Mouse (Mus musculus): ENCODE results near the gene Hagh. TPM values are rescaled to one million over a fixed set of nuclear protein-coding genes. Genes with fewer than 3 reads are reported as not detected.

The Hagh gene
- polyA plus RNA-seq, 1 experiment from 2014 or later, result 28.5 TPM

DNA sequence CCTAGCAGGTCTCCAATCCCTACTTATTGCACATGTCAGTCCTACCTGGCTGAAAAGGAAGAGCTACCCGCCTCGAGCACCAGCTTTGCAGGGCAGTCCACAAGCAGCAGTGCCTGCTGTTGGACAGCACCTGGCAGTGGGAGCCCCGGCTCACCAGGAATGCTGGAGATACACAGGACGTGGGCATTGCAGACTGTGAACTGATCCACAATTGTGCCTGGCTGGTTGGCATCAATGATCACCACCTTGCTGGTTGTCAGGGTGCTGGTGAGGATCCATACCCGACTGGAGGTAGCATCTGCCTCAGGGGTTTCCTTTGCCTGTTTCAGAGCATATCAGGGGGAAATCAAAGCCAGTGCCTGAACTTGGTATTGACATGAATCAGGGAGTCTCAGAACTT lies 62.2 kb downstream of the Hagh start:
- Histone ChIP-seq H3K4me1 (peaks cover 12% of the 10 kb centered on the region), H3K36me3 (peaks cover 100% of the 10 kb centered on the region), H3K4me3 (no peak overlapping the region), H3K9me3 (replicated peaks) (no peaks in the 10 kb centered on the region), H3K27me3 (ENCODE audit: low read depth, poor library complexity, severe bottlenecking) (no peaks in the 10 kb centered on the region), H3K27ac (replicated peaks) (no peak overlapping the region)
- WGBS, result 95% methylated on average over 5 of the region's 5 CpGs
- no peak for DNase-seq (ENCODE audit: low spot score)

DNA sequence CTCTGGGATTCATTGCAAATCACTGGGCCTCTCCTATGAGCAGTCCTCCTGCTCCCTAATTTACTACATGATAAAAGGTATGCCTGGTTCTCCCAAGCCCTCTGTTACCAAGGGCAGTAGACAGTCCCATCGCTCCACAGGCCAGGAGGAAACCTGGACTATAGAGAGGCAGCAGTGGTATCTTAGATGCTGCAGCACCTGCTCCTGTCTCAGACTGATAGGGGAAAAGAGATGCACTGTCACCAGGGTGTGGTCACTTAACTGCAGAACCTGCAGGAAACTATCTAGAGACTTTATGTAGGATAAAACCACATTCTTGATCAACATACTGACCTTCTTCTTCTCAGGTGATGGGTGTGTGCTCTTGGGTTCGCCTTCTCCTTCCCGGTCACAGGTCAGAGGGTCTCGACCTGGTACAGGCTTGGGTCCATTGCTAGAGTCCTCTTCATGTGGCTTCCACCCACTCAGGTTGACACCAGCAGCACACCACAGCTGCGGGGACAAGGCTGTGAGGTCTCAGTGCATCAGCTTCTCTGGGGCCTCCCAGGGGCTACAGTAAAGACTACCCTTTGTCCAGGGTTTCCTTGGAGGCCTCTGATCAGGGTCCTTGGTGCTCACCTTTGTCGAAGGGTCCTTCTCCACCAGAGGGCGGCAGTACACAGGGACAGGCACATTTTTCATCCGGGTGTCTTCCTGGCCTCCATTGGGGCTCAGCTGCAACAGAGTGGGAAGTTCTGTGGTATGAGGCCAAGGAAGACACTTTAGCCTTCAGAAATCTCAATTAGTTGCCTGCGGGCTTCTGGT lies 62.9 kb downstream of the Hagh start:
- H3K27me3 ChIP-seq (ENCODE audit: low read depth, poor library complexity, severe bottlenecking), result no peaks in the 10 kb centered on the region
- 70% methylated on average over 9 of the region's 9 CpGs for WGBS
- DNase-seq (ENCODE audit: low spot score), result no peak
- peaks cover 100% of the 10 kb centered on the region for H3K36me3 ChIP-seq
- peaks cover 4% of the 10 kb centered on the region for H3K4me1 ChIP-seq
- H3K27ac ChIP-seq (replicated peaks), result no peak overlapping the region
- 0 out of 2 replicates have a peak overlapping the region, but pooled peaks have one; percentile 4 for H3K4me3 ChIP-seq
- H3K9me3 ChIP-seq (replicated peaks), result no peaks in the 10 kb centered on the region

DNA sequence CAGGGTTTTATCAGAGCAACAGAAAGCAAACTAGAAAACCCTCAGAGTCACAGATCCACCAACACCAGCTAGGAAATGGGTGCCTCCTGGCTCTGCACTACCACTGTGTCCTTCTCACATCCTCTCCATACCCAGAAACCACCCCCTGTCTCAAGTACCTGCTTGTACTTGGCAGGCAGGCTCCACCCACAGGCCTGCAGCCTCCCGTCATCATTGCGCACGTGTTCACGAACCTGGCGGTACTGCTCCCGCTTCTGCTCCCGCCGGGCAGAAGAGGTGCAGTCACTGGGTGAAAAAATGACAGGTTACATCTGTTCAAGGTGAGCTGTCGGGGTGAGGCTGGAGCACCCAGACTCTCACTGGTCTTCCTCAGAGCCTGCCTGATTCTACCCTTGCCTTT lies 63.8 kb downstream of the Hagh start:
- H3K36me3 ChIP-seq, result peaks cover 100% of the 10 kb centered on the region
- 93% methylated on average over 9 of the region's 9 CpGs for WGBS
- H3K4me3 ChIP-seq, result no peak overlapping the region
- no peak for DNase-seq (ENCODE audit: low spot score)
- no peak overlapping the region for H3K27ac ChIP-seq (replicated peaks)
- H3K27me3 ChIP-seq (ENCODE audit: low read depth, poor library complexity, severe bottlenecking), result no peaks in the 10 kb centered on the region
- H3K4me1 ChIP-seq, result no peaks in the 10 kb centered on the region
- no peaks in the 10 kb centered on the region for H3K9me3 ChIP-seq (replicated peaks)

GRCm38 (mm10) chr17:24907591-24907990 lies 67.6 kb downstream of the Hagh start:
- H3K36me3 ChIP-seq, result peaks cover 100% of the 10 kb centered on the region
- no peaks in the 10 kb centered on the region for H3K4me1 ChIP-seq
- no peaks in the 10 kb centered on the region for H3K27me3 ChIP-seq (ENCODE audit: low read depth, poor library complexity, severe bottlenecking)
- H3K4me3 ChIP-seq, result no peak overlapping the region
- H3K9me3 ChIP-seq (replicated peaks), result no peaks in the 10 kb centered on the region
- no peak for DNase-seq (ENCODE audit: low spot score)
- H3K27ac ChIP-seq (replicated peaks), result no peak overlapping the region
- WGBS, result 96% methylated on average over 2 of the region's 2 CpGs

DNA sequence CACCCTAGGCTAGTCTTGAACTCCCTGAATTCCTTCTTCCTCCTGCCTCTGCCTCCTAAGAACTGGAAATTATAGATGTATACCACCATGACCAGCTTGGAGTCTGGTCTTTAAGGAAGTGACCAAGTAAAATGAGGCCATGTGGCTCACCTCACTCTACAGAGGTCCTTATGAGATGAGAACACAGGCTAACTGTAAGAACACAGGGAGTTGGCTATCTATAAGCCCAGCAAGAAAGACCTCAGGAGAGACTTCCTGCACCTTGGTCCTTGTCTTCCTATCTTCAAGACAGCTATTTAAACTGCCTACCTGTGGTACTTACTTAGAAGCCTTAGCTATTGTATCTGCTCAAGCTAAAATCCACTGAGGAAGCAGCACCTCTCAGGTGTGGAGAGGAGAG lies 74.0 kb downstream of the Hagh start:
- Histone ChIP-seq H3K4me3 (no peak overlapping the region), H3K36me3 (peaks cover 99% of the 10 kb centered on the region), H3K27me3 (ENCODE audit: low read depth, poor library complexity, severe bottlenecking) (no peaks in the 10 kb centered on the region), H3K4me1 (no peaks in the 10 kb centered on the region), H3K9me3 (replicated peaks) (no peaks in the 10 kb centered on the region), H3K27ac (replicated peaks) (no peak overlapping the region)
- no peak for DNase-seq (ENCODE audit: low spot score)

Other genes starting within 250 kb of the Hagh start
- 62.7 and 79.2 TPM in 2 replicates for gene Tsc2, start 207.5 kb upstream of the Hagh start, polyA plus RNA-seq (2016; fragmentation: Nextera tagmentation; extraction: Ambion mirVana)
- gene Nthl1, start 207.5 kb upstream of the Hagh start, polyA plus RNA-seq (2016; fragmentation: Nextera tagmentation; extraction: Ambion mirVana), result 25.2 and 25.3 TPM in 2 replicates
- gene Slc9a3r2, start 189.8 kb upstream of the Hagh start, polyA plus RNA-seq (2016; fragmentation: Nextera tagmentation; extraction: Ambion mirVana), result 30.2 and 33.2 TPM in 2 replicates
- gene Npw, start 181.7 kb upstream of the Hagh start, polyA plus RNA-seq (2016; fragmentation: Nextera tagmentation; extraction: Ambion mirVana), result not detected in 2 replicates
- gene Zfp598, start 170.5 kb upstream of the Hagh start, polyA plus RNA-seq (2016; fragmentation: Nextera tagmentation; extraction: Ambion mirVana), result 21.7 and 24.3 TPM in 2 replicates
- 10.3 and 16.1 TPM in 2 replicates for gene Syngr3, start 150.2 kb upstream of the Hagh start, polyA plus RNA-seq (2016; fragmentation: Nextera tagmentation; extraction: Ambion mirVana)
- 52.3 and 58.5 TPM in 2 replicates for gene Gfer, start 144.0 kb upstream of the Hagh start, polyA plus RNA-seq (2016; fragmentation: Nextera tagmentation; extraction: Ambion mirVana)
- 1.0 and 1.5 TPM in 2 replicates for gene Noxo1, start 143.9 kb upstream of the Hagh start, polyA plus RNA-seq (2016; fragmentation: Nextera tagmentation; extraction: Ambion mirVana)
- 141 and 144 TPM in 2 replicates for gene Tbl3, start 132.5 kb upstream of the Hagh start, polyA plus RNA-seq (2016; fragmentation: Nextera tagmentation; extraction: Ambion mirVana)
- gene Rnf151, start 122.1 kb upstream of the Hagh start, polyA plus RNA-seq (2016; fragmentation: Nextera tagmentation; extraction: Ambion mirVana), result 0.26 and 0.51 TPM in 2 replicates
- gene Rps2, start 122.0 kb upstream of the Hagh start, polyA plus RNA-seq (2016; fragmentation: Nextera tagmentation; extraction: Ambion mirVana), result 1,457 and 1,841 TPM in 2 replicates
- 206 and 214 TPM in 2 replicates for gene Ndufb10, start 115.7 kb upstream of the Hagh start, polyA plus RNA-seq (2016; fragmentation: Nextera tagmentation; extraction: Ambion mirVana)
- not detected in 2 replicates for gene Rpl3l, start 112.3 kb upstream of the Hagh start, polyA plus RNA-seq (2016; fragmentation: Nextera tagmentation; extraction: Ambion mirVana)
- gene Msrb1, start 103.5 kb upstream of the Hagh start, polyA plus RNA-seq (2016; fragmentation: Nextera tagmentation; extraction: Ambion mirVana), result 19.2 and 20.5 TPM in 2 replicates
- 0.43 and 0.51 TPM in 2 replicates for gene Hs3st6, start 87.2 kb upstream of the Hagh start, polyA plus RNA-seq (2016; fragmentation: Nextera tagmentation; extraction: Ambion mirVana)
- gene Meiob, start 35.9 kb upstream of the Hagh start, polyA plus RNA-seq (2016; fragmentation: Nextera tagmentation; extraction: Ambion mirVana), result 0.06 TPM in 1 of 2 replicates, not detected in the other
- gene Fahd1, start 10.2 kb downstream of the Hagh start, polyA plus RNA-seq (2016; fragmentation: Nextera tagmentation; extraction: Ambion mirVana), result 18.4 and 19.6 TPM in 2 replicates
- gene Igfals, start 25.9 kb downstream of the Hagh start, polyA plus RNA-seq (2016; fragmentation: Nextera tagmentation; extraction: Ambion mirVana), result 0.31 TPM in 1 of 2 replicates, not detected in the other
- gene Nubp2, start 46.2 kb downstream of the Hagh start, polyA plus RNA-seq (2016; fragmentation: Nextera tagmentation; extraction: Ambion mirVana), result 85.5 and 87.0 TPM in 2 replicates
- gene Spsb3, start 46.5 kb downstream of the Hagh start, polyA plus RNA-seq (2016; fragmentation: Nextera tagmentation; extraction: Ambion mirVana), result 46.6 and 50.4 TPM in 2 replicates
- gene Eme2, start 54.9 kb downstream of the Hagh start, polyA plus RNA-seq (2016; fragmentation: Nextera tagmentation; extraction: Ambion mirVana), result 28.9 and 33.9 TPM in 2 replicates
- gene Mrps34, start 55.0 kb downstream of the Hagh start, polyA plus RNA-seq (2016; fragmentation: Nextera tagmentation; extraction: Ambion mirVana), result 94.7 and 98.1 TPM in 2 replicates
- 46.2 and 47.0 TPM in 2 replicates for gene Nme3, start 56.4 kb downstream of the Hagh start, polyA plus RNA-seq (2016; fragmentation: Nextera tagmentation; extraction: Ambion mirVana)
- gene Mapk8ip3, start 96.8 kb downstream of the Hagh start, polyA plus RNA-seq (2016; fragmentation: Nextera tagmentation; extraction: Ambion mirVana), result 40.1 and 53.9 TPM in 2 replicates
- gene Jpt2, start 120.5 kb downstream of the Hagh start, polyA plus RNA-seq (2016; fragmentation: Nextera tagmentation; extraction: Ambion mirVana), result 442 and 466 TPM in 2 replicates
- 6.8 and 8.5 TPM in 2 replicates for gene Cramp1l, start 175.6 kb downstream of the Hagh start, polyA plus RNA-seq (2016; fragmentation: Nextera tagmentation; extraction: Ambion mirVana)
- gene Ift140, start 175.9 kb downstream of the Hagh start, polyA plus RNA-seq (2016; fragmentation: Nextera tagmentation; extraction: Ambion mirVana), result 27.0 and 34.9 TPM in 2 replicates
- gene Tmem204, start 243.4 kb downstream of the Hagh start, polyA plus RNA-seq (2016; fragmentation: Nextera tagmentation; extraction: Ambion mirVana), result 10.7 and 12.7 TPM in 2 replicates